Mouse (Mus musculus): ENCODE data around the gene Ptgis.

The Ptgis gene

DNA sequence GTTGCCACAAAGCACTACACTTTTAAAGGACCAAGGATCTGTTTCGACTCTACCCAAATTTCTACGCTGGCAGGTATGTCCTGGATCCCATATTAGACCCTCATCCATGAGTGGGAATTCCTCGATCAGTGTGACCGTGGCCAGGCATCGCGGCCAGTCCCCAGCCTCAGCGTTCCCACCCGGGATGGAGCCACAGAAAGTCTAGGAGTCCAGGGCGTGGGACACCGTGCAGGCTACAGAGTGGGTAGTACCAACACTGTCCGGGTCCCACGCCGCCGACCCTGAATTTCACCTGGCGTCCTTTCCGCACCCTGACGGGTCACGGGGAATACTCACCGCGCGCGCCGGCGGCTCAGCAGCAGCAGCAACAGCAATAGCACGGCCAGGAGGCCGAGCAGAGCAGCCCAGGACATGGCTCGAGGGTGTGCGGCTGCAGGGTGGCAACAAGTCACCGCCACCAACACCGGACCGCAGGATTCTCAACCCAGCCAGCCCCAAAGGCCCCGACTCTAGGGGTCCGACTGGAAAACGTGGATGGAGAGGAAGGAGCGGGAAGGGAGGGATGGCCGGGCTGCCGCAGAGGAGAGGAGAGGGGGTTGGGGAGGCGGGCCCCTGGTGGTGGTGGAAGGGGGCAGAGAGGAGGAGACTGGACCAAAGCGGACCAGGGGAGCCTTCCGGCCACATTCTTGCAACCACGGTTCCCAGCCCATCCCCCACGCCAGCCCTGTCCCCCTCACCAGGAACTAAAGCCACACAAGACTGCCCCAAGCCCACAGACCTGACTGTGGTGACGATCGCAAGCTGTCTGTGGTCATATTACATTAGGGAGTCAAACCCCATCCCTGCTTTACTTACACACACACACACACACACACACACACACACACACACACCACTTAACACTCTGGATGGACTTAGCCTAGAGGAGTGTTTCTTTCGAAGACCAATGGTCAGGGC is at the start of gene Ptgis:
Gene Ptgis (minus strand): TSS at position 597 of the 957 bp plus-strand sequence.
- DNase-seq (ENCODE audit: low spot score in 2 of 2): no peak

DNA sequence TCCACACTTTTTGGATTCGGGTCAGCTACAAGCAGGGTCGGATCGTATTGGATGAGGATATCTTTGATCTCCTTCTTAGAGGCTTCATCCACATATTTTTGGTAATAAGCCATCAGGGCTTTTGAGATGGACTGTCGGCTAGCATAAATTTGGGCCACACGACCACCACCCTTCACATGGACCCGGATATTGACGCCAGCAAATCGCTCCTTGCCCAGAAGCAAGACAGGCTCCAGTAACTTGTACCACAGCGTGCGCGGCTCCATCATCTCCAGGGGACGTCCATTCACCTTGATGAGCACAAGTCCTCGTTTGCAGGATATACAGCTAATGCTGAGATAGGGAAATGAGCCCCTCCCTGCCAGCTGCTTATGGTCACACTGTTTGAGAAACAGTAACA is 41.1 kb upstream of the Ptgis start:
- DNase-seq (ENCODE audit: low spot score in 2 of 2): peak in 1 of 2 experiments; percentile 11

DNA sequence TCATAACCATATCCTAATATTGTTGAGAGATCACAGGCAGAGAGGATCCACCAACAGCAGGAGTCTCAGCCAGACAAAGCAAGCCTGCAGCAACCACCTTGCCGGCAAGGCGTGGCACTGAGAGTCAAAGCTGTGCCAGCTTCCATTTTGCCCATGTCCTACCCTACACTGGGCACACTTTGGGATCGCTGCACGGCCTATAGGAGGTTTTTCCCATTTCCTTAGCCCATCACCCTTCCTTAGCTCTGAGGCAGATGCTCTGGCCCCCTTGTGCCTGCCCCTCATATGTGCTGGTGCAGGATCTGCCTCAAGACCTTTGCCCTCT is 40.5 kb upstream of the Ptgis start:
- no peak for DNase-seq (ENCODE audit: low spot score in 2 of 2)

GRCm38 (mm10) chr2:167280090-167280985 is 39.9 kb upstream of the Ptgis start:
- DNase-seq (ENCODE audit: low spot score in 2 of 2): peak; percentile 72 to 82

- DNase-seq (ENCODE audit: low spot score in 2 of 2): peak; percentile 51 to 80
These were observed 38.5 kb upstream of the Ptgis start for GRCm38 (mm10) chr2:167278751-167279526.

DNA sequence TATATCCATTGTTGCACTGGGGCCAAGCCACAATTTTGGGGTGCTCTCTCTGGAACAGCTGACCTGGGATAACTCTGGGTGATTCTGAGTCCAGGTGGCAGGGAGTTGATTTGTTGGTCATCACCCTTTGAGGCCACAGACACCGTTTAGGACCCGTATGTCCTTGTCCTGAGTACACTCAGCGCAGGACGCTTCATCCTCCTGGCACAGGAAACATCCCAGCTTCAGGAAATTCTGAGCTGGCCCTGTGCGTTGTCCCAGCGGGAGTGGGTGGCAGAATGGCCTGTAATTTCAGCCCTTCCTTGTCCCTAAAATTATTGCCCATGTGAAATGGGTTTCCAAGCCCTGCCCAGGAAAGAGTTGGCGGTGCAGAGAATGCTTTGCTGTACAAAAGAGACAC is 37.6 kb upstream of the Ptgis start:
- DNase-seq (ENCODE audit: low spot score in 2 of 2): peak in 1 of 2 experiments; percentile 7

- peak in 1 of 2 experiments; percentile 6 for DNase-seq (ENCODE audit: low spot score in 2 of 2)
These were observed 36.6 kb upstream of the Ptgis start for GRCm38 (mm10) chr2:167277026-167277425.

DNA sequence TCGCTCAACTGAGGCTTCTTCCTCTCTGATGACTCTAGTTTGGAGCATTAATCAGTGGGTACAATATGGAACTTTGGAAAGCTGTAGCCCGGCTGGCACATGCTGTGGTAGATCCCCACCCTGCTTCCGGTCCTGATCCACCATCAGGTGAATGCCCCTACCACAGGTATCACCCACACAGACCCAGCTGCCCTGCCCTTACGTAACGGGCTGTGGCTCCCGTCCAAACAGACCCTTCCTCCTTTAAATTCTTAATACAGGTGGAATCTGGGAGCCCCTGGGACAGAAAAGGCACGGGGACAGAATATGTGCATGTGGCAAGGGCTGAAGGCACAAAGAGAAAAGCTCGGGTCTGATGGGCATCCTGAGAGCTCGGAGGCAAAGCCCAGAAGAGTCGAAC is 35.5 kb upstream of the Ptgis start:
- DNase-seq (ENCODE audit: low spot score in 2 of 2): peak in 1 of 2 experiments; percentile 5

GRCm38 (mm10) chr2:167274713-167275465 is 34.5 kb upstream of the Ptgis start:
- peak in 1 of 2 experiments; percentile 10 for DNase-seq (ENCODE audit: low spot score in 2 of 2)

DNA sequence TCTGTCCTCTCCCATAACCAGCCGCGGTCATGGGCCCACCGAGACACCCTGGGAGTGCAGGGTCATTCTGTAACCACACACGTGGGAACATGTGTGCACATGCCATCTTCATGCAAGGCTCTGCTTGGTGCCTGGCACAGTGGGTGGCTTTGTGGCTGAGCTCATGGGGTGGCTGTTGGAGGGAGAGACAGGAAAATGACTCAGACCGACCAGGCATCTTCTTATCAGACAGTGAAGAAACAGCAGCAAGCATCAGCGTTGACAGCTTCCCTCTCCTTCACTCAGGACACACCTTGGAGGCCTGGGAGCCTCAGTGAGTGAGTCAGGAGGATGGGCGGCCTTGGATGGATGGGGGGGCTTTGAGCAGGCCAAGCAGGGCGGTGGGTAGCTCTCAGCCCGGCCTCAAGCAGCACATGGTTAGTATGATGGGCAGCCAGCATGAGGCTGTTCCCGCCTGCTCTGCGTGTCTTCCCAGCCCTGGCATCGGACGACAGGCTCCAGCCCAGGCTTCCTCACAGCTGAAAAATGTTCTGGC is 32.9 kb upstream of the Ptgis start:
- DNase-seq (ENCODE audit: low spot score in 2 of 2): peak in 1 of 2 experiments; percentile 10

DNA sequence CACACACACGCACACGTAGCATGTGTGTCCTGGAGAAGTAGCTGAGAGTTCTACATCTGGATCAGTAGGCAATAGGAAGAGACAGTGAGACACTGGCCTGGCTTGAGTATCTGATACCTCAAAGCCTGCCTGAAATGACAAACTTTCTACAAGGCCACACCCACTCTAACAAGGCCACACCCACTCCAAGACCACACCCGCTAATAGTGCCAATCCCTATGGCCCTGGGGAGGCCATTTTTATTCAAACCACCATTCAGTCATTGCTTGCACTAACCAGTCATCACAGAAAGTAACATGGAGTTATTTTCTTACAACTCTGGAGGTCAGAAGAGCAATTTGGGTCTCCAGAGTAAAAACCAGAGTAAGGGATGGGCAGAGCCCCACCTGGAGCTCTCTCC is 32.3 kb upstream of the Ptgis start:
- DNase-seq (ENCODE audit: low spot score in 2 of 2): peak in 1 of 2 experiments; percentile 6

DNA sequence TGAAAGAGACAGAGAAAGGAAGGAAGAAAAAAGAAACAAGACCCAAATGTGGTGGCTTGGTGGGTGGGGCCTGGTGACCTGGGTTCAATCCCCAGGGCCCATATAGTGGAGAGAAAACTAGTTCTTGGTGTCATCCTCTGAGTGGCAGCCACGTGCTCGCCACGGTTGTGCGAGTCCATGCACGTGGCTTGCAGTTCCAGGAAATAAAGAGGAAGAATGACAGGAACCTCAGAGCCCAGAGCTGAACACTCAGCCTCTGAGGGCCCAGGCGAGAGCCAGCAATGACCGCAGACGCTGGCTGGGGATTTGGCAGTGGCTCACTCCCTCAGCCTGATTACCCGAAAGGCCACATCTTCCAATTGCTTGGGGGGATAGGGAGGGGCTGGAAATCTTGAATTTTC is 30.7 kb upstream of the Ptgis start:
- peak in 1 of 2 experiments; percentile 14 for DNase-seq (ENCODE audit: low spot score in 2 of 2)

DNA sequence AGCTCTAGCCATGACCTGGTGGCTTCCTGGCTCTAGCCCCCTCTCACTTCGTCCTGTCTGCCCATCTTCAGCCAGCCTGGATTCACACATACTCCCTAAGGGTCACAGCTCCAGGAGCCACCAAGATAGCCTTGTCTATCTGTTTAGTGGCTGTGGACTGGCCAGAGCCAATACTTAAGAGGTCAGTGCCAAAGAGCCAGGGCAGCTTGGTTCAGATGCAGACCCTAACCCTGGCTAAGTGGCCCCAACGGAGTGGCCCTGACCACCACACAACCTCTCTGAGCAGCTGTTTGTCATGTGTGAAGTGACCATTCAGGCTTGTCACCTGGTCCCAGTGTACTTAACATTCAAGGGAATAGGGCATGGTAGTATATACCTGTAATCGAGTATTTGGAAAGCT is 30.1 kb upstream of the Ptgis start:
- no peak for DNase-seq (ENCODE audit: low spot score in 2 of 2)

GRCm38 (mm10) chr2:167268721-167269120 is 28.3 kb upstream of the Ptgis start:
- no peak for DNase-seq (ENCODE audit: low spot score in 2 of 2)

DNA sequence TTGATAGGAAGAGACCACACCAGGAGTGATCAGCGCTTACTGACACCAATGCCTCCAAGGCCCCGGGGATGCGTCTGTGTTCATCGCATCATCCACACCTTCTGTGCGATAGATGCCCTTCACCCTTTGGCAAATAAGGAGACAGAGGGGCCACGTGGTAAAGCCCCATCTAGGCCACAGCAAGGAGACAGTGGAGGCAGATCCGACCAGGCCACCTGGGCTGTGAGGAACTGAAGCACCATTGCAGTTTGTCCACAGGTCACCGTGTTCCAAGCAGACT is 27.9 kb upstream of the Ptgis start:
- DNase-seq (ENCODE audit: low spot score in 2 of 2): peak in 1 of 2 experiments; percentile 8

- DNase-seq (ENCODE audit: low spot score in 2 of 2): peak in 1 of 2 experiments; percentile 7
These were observed 27.4 kb upstream of the Ptgis start for GRCm38 (mm10) chr2:167267531-167268410.

GRCm38 (mm10) chr2:167266231-167266630 is 25.8 kb upstream of the Ptgis start:
- DNase-seq (ENCODE audit: low spot score in 2 of 2): peak in 1 of 2 experiments; percentile 4

DNA sequence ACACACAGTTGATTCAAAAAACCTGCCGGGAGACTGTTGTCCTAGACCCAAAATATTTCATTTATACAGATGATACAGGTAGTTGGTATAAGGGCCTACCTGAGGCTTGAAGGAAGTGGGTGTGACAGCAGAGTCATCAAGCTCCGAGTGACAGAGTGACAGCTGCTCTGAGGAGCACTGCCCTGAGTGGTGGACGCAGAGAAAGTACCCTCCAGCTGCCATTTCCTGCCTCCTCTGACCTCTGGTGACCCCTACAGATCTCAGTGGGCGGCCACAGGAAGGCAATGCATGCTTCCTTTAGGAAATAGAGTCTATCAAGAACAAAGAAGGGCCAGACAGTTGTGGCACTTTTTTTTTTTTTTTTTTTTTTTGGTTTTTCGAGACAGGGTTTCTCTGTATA is 25.4 kb upstream of the Ptgis start:
- peak in 1 of 2 experiments; percentile 10 for DNase-seq (ENCODE audit: low spot score in 2 of 2)

DNA sequence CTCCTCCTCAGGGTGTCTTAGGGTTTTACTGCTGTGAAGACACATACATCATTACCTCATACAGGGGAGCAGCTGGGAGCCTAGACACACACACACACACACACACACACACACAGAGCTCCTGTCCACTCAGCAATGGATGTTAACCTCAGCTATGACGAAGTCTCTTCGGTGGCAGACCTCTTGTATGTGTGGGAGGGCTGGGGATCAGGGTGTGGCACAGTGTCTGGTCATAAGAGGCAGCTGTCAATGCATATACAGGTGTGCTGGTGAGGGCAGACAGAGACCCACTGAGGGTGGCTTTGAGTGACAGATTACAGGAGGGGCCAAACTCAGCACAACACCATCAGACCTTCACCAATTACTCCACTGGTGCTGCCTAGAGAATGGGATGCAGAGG is 24.6 kb upstream of the Ptgis start:
- peak in 1 of 2 experiments; percentile 6 for DNase-seq (ENCODE audit: low spot score in 2 of 2)

DNA sequence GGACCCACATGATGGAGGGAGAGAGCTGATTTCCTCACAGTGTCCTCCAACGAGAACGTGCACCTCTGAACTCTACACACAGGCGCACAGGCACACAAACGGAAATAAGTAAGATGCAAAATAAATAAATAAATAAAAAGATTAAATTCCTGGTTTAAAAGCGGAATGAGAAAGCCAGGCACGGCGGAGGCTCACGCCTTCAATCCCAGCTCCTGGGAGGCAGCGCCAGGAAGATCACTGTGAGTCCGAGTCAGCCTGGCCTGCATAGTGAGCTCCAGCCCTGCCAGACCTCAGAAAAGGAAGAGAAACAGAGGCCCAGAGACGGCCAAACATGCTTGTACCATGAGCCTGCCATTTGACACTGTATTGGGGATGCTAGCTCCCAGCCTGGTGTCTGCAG is 23.5 kb upstream of the Ptgis start:
- DNase-seq (ENCODE audit: low spot score in 2 of 2): peak in 1 of 2 experiments; percentile 8

All from spleen, postnatal 10 days (tissue).